Mouse (Mus musculus) kidney, adult 2 months (tissue): ENCODE measurements around the gene Chek1.

Source experiments
- CTCF ChIP-seq: fragments of 200-500 bp; conservative IDR thresholded peaks from 2 replicates; pipeline ENCODE4 v1.5.1; 2011; ENCODE audit warnings: low read depth, mild to moderate bottlenecking, control low read depth, low read length, moderate library complexity, mixed read lengths; ENCODE audit not compliant: insufficient read depth, insufficient read length
- POLR2A ChIP-seq: fragments of 200-500 bp; IDR thresholded peaks from one replicate; pipeline ENCODE4 v1.6.1; 2011; ENCODE audit warnings: low read depth, low read length, control low read depth

GRCm38 (mm10) chr9:36764378-36764777 is 37.5 kb upstream of the Chek1 start:
- TF ChIP-seq CTCF: no peak
- TF ChIP-seq POLR2A: no peak
